ENCODE assay signal across 12 mouse cellular contexts in genomic region chr9:88295798-88296197, GRCm38 (mm10). TPM values are rescaled to one million over a fixed set of nuclear protein-coding genes. Genes with fewer than 3 reads are reported as not detected.
DNase-seq lines count a peak whose midpoint lies in the region; ATAC-seq lines count a peak whose summit lies in the region.
"Had no signal": no experiment of that assay in that cellular context is flagged by ENCODE, and none has a peak within 500 bp of the region (broad histone marks: within the 10 kb centered on the region; RNA-seq: fewer than 3 reads in every experiment).

No protein-coding gene starts in this region.

- no peak overlapping the region for H3K27ac ChIP-seq in embryonic facial prominence, embryonic 14.5 days (replicated peaks; ENCODE audit: low read depth, low read length)
- H3K27ac ChIP-seq in embryonic facial prominence, embryonic 10.5 days (replicated peaks): no peak overlapping the region
- H3K27ac ChIP-seq in midbrain, embryonic 16.5 days (ENCODE audit: low read length): no peak overlapping the region
- no peak overlapping the region for H3K27ac ChIP-seq in midbrain, embryonic 10.5 days (replicated peaks)
- no peak overlapping the region for H3K27ac ChIP-seq in kidney, embryonic 14.5 days (ENCODE audit: low read depth, low read length)
- H3K27ac ChIP-seq: limb, embryonic 13.5 days; macrophage had no signal

- WGBS in embryonic facial prominence, embryonic 14.5 days: 52% methylated on average over 4 of the region's 4 CpGs
- 73% methylated on average over 4 of the region's 4 CpGs for WGBS in embryonic facial prominence, embryonic 10.5 days
- 49% methylated on average over 4 of the region's 4 CpGs for WGBS in midbrain, embryonic 16.5 days
- 80% methylated on average over 4 of the region's 4 CpGs for WGBS in midbrain, embryonic 10.5 days
- WGBS in kidney, embryonic 14.5 days: 59% methylated on average over 4 of the region's 4 CpGs

- H3K27me3 ChIP-seq in embryonic facial prominence, embryonic 14.5 days (replicated peaks; ENCODE audit: control insufficient read depth, insufficient read depth, low read length): no peaks in the 10 kb centered on the region
- H3K27me3 ChIP-seq in embryonic facial prominence, embryonic 10.5 days (replicated peaks; ENCODE audit: low read depth, poor library complexity, severe bottlenecking): no peaks in the 10 kb centered on the region
- H3K27me3 ChIP-seq in midbrain, embryonic 16.5 days (ENCODE audit: control insufficient read depth, insufficient read depth, low read depth, low read length): no peaks in the 10 kb centered on the region
- H3K27me3 ChIP-seq in midbrain, embryonic 10.5 days (ENCODE audit: low read depth, poor library complexity, severe bottlenecking): no peaks in the 10 kb centered on the region
- no peaks in the 10 kb centered on the region for H3K27me3 ChIP-seq in kidney, embryonic 14.5 days (ENCODE audit: control insufficient read depth, insufficient read depth, low read length)
- H3K27me3 ChIP-seq: limb, embryonic 13.5 days had no signal

- no peaks in the 10 kb centered on the region for H3K4me1 ChIP-seq in embryonic facial prominence, embryonic 14.5 days (ENCODE audit: control insufficient read depth, insufficient read depth, low read length)
- H3K4me1 ChIP-seq in embryonic facial prominence, embryonic 10.5 days: no peaks in the 10 kb centered on the region
- H3K4me1 ChIP-seq in midbrain, embryonic 16.5 days (ENCODE audit: control insufficient read depth, insufficient read depth, low read length): no peaks in the 10 kb centered on the region
- H3K4me1 ChIP-seq in midbrain, embryonic 10.5 days: no peaks in the 10 kb centered on the region
- no peaks in the 10 kb centered on the region for H3K4me1 ChIP-seq in kidney, embryonic 14.5 days (ENCODE audit: control insufficient read depth, insufficient read depth, low read length)
- H3K4me1 ChIP-seq: limb, embryonic 13.5 days had no signal

- no peak overlapping the region for H3K4me2 ChIP-seq in embryonic facial prominence, embryonic 14.5 days (ENCODE audit: low read depth, low read length)
- H3K4me2 ChIP-seq in midbrain, embryonic 16.5 days (ENCODE audit: low read length): no peak overlapping the region
- H3K4me2 ChIP-seq in kidney, embryonic 14.5 days (replicated peaks; ENCODE audit: low read depth, low read length): no peak overlapping the region
- H3K4me2 ChIP-seq: limb, embryonic 13.5 days had no signal

- H3K9ac ChIP-seq in embryonic facial prominence, embryonic 14.5 days (ENCODE audit: low read depth, low read length): no peak overlapping the region
- no peak overlapping the region for H3K9ac ChIP-seq in midbrain, embryonic 16.5 days (ENCODE audit: low read depth, low read length)
- H3K9ac ChIP-seq in kidney, embryonic 14.5 days (ENCODE audit: low read depth, low read length): no peak overlapping the region
- H3K9ac ChIP-seq: limb, embryonic 13.5 days had no signal

- peak; percentile 13 for DNase-seq in embryonic facial prominence, embryonic 14.5 days (ENCODE audit: low spot score)
- DNase-seq in embryonic facial prominence, embryonic 10.5 days (ENCODE audit: low spot score): no peak
- DNase-seq in midbrain, embryonic 10.5 days (ENCODE audit: low spot score): no peak
- DNase-seq in heart, postnatal 14 days: peak; percentile 12 to 36
- DNase-seq in right cerebral cortex, postnatal 4 days: peak; percentile 25
- no peak for DNase-seq in ovary, postnatal 14 days (ENCODE audit: low spot score)
- DNase-seq: cerebellum, adult 11 months had no signal

- intact Hi-C loops in heart, postnatal 14 days (cut with DNase I): no loop called here

- H3K36me3 ChIP-seq in embryonic facial prominence, embryonic 14.5 days (ENCODE audit: control insufficient read depth, insufficient read depth, low read length): no peaks in the 10 kb centered on the region
- H3K36me3 ChIP-seq in embryonic facial prominence, embryonic 10.5 days (replicated peaks): no peaks in the 10 kb centered on the region
- H3K36me3 ChIP-seq in midbrain, embryonic 16.5 days (ENCODE audit: control insufficient read depth, insufficient read depth, low read length): no peaks in the 10 kb centered on the region
- H3K36me3 ChIP-seq in midbrain, embryonic 10.5 days: no peaks in the 10 kb centered on the region
- H3K36me3 ChIP-seq in kidney, embryonic 14.5 days (ENCODE audit: control insufficient read depth, insufficient read depth, low read length): no peaks in the 10 kb centered on the region
- H3K36me3 ChIP-seq: limb, embryonic 13.5 days had no signal

- no peak for ATAC-seq in embryonic facial prominence, embryonic 14.5 days (ENCODE audit: low read depth)
- ATAC-seq in midbrain, embryonic 16.5 days: 0 out of 2 replicates have a peak, but pooled peaks have one; percentile 32
- ATAC-seq in kidney, embryonic 14.5 days (ENCODE audit: low FRiP score, low TSS enrichment): no peak
- ATAC-seq: intestine, embryonic 16.5 days had no signal

- no peak overlapping the region for H3K4me3 ChIP-seq in embryonic facial prominence, embryonic 14.5 days (ENCODE audit: low read depth, low read length)
- H3K4me3 ChIP-seq in embryonic facial prominence, embryonic 10.5 days: no peak overlapping the region
- no peak overlapping the region for H3K4me3 ChIP-seq in midbrain, embryonic 16.5 days (ENCODE audit: low read depth, low read length)
- H3K4me3 ChIP-seq in midbrain, embryonic 10.5 days: no peak overlapping the region
- H3K4me3 ChIP-seq in kidney, embryonic 14.5 days (ENCODE audit: low read length): no peak overlapping the region
- H3K4me3 ChIP-seq: limb, embryonic 13.5 days had no signal

- H3K9me3 ChIP-seq in embryonic facial prominence, embryonic 14.5 days (ENCODE audit: control insufficient read depth, low read length): no peaks in the 10 kb centered on the region
- no peaks in the 10 kb centered on the region for H3K9me3 ChIP-seq in embryonic facial prominence, embryonic 10.5 days
- H3K9me3 ChIP-seq in midbrain, embryonic 16.5 days (replicated peaks; ENCODE audit: control insufficient read depth, low read length, poor library complexity, severe bottlenecking): no peaks in the 10 kb centered on the region
- H3K9me3 ChIP-seq in midbrain, embryonic 10.5 days (replicated peaks): no peaks in the 10 kb centered on the region
- no peaks in the 10 kb centered on the region for H3K9me3 ChIP-seq in kidney, embryonic 14.5 days (ENCODE audit: control insufficient read depth, low read length)
- H3K9me3 ChIP-seq: limb, embryonic 13.5 days had no signal

RNA-seq across cellular contexts. Expression of gene Nt5e, which starts 31.2 kb away (rescaled TPM):
- 21.4 and 21.6 TPM in 2 replicates for polyA plus RNA-seq in embryonic facial prominence, embryonic 14.5 days (2014; fragmentation: Nextera tagmentation; extraction: Ambion mirVana)
- polyA plus RNA-seq in embryonic facial prominence, embryonic 10.5 days (2016; fragmentation: Nextera tagmentation; extraction: Ambion mirVana): 1.8 and 1.9 TPM in 2 replicates
- polyA plus RNA-seq in midbrain, embryonic 16.5 days (2015; fragmentation: Nextera tagmentation; extraction: Ambion mirVana): 0.92 and 1.5 TPM in 2 replicates
- polyA plus RNA-seq in midbrain, embryonic 10.5 days (2016; fragmentation: Nextera tagmentation; extraction: Ambion mirVana): 0.73 and 1.1 TPM in 2 replicates
- 10 to 100 TPM; 15.1 to 15.5 TPM for total RNA-seq in heart, postnatal 14 days (2021)
- 0.17 and 1.7 TPM in 2 replicates for polyA plus RNA-seq in kidney, embryonic 14.5 days (2014; fragmentation: Nextera tagmentation; extraction: Ambion mirVana)

Comparison
In these comparisons a context has a peak if more than half of its experiments do, and no peak if none do; other contexts are left out.
1. DNase-seq: peak in embryonic facial prominence, embryonic 14.5 days (single experiment), heart, postnatal 14 days (2 of 2) and right cerebral cortex, postnatal 4 days (single experiment); none in embryonic facial prominence, embryonic 10.5 days (single experiment), midbrain, embryonic 10.5 days (single experiment) and ovary, postnatal 14 days (single experiment).